Mouse (Mus musculus) c-Kit-positive CD71-positive TER-119-negative erythroid progenitor cells, embryonic 14.5 days (primary cell): ENCODE data around the gene Rbm4.
A peak's percentile ranks its signal among the peaks of the same experiment; 100 is the strongest.
"Not testable (repeated sequence)": the region's sequence is repeated elsewhere in the genome, so short reads cannot be mapped to it uniquely, and the experiment has no call there.

ENCODE experiments used
- DNase-seq: peaks from one replicate; pipeline ENCODE4 v3.0.0-alpha.2; 2013; ENCODE audit warnings: low read depth

Gene Rbm4

DNA sequence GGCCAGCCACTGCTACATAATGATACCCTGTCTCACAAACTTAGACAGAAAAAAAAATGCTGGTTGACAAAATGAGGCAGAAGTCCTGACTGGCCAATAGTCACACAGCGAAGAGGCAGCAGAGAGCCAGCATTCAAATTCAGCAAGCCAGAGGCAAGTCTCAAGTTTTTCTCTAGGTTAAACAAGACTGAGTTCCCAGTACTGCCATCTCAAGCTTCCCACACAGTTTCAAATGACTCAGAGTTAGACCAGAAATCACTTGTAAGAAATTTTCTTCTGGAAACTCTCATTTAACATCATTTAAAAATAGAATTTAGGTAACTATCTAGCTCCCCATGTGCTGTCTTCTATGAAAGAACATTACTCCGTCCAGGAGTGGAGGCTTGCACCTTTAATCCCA lies 4.1 kb upstream of the Rbm4 start:
- DNase-seq, result no peak

- no peak for DNase-seq
Measured at GRCm38 (mm10) chr19:4795929-4796328, 2.2 kb upstream of the Rbm4 start.

DNA sequence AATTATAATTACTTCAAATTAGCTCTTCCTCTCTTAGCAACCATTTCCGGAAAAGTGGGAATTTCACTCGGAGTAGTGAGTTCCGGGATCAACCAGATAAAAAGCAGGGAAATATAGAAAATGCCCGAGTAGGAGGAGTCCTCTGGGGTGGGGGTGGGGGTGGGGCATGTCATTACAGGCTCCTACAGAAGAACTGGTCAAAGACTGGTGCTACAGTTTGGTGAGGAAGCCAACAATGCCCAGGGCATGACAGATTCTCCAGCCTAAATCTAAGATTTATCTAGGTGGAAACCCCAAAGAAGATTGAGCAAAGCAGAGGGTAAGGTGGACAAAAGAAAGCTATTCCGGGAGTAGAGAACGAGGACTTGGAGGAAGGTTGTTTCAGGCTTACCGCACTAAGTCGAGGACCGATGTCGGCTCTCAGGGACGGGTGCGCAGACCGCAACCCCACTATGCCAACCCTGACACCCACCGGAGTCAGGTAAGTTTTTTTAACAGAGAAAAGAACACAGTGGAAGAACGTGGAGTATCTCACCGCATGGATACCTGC lies 345 bp downstream of the Rbm4 start:
- DNase-seq, result no peak

- no peak for DNase-seq
Measured at GRCm38 (mm10) chr19:4786313-4786712, 7.4 kb downstream of the Rbm4 start.

DNA sequence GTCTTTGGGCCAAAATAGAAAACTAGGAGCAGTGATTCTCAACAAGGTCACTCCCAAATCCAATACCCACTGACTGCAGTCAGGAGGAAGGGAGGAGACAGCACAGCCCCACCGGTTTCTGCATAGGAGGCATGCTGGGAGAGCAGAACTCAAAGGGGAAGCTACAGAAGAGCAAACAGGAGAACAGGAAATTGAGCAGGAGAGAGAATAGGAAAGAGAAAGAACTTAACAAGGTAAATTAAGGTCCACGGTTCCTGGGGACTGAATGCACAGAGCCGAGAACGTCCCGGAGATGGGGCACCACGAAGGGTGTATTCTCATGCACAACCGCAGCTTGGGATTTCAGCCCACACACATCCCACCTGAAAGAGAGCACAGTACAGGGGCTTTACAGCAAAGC lies 8.5 kb downstream of the Rbm4 start:
- DNase-seq, result no peak

GRCm38 (mm10) chr19:4782891-4783290 lies 10.8 kb downstream of the Rbm4 start:
- DNase-seq, result no peak

DNA sequence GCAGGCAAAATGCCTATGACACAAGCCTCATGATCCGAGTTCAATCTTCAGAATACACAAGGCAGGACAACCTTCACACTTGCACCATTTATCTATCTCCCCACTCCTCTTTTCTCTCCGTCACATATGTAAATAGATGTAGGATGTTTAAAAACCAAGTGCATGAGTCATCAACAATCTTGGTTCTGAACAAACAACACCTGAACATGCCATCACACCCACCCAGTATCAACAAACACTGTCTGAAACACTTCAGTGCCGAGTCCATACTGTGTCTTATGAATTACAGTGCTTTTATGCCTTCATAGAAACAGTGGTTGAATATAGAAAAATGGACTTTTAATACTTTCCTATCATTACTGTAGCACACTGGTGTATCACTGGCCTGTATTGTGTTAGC lies 20.9 kb downstream of the Rbm4 start:
- no peak for DNase-seq

GRCm38 (mm10) chr19:4767507-4768148 lies 26.1 kb downstream of the Rbm4 start:
- no peak for DNase-seq

GRCm38 (mm10) chr19:4762876-4763275 lies 30.8 kb downstream of the Rbm4 start:
- DNase-seq, result no peak

DNA sequence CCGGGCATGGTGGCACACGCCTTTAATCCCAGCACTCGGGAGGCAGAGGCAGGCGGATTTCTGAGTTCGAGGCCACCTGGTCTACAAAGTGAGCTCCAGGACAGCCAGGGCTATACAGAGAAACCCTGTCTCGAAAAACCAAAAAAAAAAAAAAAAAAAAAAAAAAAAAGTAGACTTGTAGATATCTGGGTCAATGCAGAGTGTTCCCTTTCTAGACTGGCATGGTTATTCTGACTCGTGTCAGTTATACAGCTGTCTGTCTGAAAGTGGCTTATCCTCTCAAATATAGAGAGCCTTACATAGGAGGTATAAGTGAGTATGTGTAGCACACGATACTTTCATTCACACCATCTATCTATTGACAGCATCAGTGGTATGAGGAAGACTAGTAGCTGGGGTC lies 33.2 kb downstream of the Rbm4 start:
- not testable (repeated sequence) for DNase-seq

DNA sequence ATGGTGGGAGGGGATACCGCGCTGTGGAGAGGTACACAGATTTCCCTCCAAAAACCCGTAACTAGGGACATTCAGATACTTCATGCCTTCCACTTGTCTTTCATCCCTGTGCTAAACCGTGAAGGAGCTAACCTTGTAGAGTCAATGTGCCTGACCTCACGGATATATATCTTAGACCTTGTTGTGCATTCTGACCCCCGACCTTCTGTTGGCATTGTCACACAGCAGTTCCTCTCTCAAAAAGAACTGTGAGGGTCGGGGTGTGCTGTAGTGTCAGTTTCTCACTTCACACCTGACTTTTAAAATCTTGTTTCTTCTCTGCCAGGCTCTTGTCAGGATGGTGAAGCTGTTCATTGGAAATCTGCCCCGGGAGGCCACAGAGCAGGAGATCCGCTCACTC lies 36.8 kb downstream of the Rbm4 start:
- DNase-seq, result no peak

- peak; percentile 89 for DNase-seq
Measured at GRCm38 (mm10) chr19:4756193-4756911, 37.3 kb downstream of the Rbm4 start, which contains the start of gene Rbm4b. Rbm4b (plus strand) TSS chr19:4756497.

- DNase-seq, result peak; percentile 83
Measured at GRCm38 (mm10) chr19:4755565-4756192, 38.0 kb downstream of the Rbm4 start.

DNA sequence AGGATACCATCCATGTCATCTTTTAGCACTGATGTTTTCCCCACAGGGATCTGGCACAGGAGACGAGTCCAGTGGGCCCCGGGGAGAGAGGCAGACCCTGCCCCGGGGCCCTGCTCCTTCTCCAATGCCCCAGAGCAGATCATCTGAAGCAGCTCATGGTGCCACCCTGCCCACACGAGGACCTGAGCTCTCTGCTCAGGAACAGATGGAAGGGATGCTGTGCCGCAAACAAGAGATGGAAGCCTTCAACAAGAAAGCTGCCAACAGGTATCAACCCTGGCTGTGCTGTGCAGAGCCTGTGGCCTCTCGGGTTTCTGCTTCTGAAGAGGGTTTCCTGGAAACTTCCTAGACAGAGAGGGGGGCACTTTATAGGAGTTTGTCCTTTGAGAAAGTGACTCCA lies 43.7 kb downstream of the Rbm4 start:
- no peak for DNase-seq

GRCm38 (mm10) chr19:4748493-4748892 lies 45.2 kb downstream of the Rbm4 start:
- DNase-seq, result no peak

- DNase-seq, result no peak
Measured at GRCm38 (mm10) chr19:4747631-4748312, 45.9 kb downstream of the Rbm4 start.

GRCm38 (mm10) chr19:4746611-4747010 lies 47.1 kb downstream of the Rbm4 start:
- DNase-seq, result no peak

- no peak for DNase-seq
Measured at GRCm38 (mm10) chr19:4745681-4746080, 48.0 kb downstream of the Rbm4 start.

GRCm38 (mm10) chr19:4745057-4745456 lies 48.6 kb downstream of the Rbm4 start:
- DNase-seq, result no peak

DNA sequence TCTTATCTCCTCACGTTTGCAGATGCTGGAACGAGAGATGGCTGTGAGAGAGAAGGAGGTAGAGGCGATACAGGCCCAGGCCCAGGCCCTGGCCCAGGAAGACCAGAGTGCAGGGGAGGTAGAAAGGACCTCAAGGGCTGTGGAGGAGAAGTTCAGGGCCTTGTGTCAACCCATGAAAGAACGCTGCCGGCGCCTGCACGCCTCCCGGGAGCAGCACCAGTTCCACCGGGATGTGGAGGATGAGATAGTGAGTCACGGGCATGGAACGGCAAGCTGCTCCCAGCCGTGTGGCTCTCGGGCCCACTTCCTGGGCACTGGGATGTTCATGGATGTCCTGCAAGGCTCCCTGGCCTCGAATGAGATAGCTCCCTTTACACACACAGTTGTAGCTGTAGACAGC lies 49.7 kb downstream of the Rbm4 start:
- no peak for DNase-seq

DNA sequence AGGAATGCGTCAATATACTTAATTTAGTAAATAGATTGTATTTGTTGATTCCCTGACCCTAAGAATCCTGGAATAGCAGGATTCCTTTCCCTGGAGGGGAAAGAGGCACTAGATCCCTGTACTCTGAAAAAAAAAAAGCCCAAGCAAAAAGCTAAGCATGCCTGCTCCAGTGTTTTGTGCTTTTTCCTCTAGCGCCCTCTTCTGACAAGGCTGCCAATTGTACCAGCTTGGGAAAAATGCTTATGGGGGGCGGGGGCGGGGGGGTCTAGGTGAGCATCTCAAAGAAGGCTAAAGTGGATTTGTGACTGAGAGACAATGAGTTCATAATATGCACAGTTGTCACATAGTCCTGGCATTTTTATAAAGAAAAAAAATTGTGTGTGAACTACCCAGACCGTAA lies 50.2 kb downstream of the Rbm4 start:
- no peak for DNase-seq

DNA sequence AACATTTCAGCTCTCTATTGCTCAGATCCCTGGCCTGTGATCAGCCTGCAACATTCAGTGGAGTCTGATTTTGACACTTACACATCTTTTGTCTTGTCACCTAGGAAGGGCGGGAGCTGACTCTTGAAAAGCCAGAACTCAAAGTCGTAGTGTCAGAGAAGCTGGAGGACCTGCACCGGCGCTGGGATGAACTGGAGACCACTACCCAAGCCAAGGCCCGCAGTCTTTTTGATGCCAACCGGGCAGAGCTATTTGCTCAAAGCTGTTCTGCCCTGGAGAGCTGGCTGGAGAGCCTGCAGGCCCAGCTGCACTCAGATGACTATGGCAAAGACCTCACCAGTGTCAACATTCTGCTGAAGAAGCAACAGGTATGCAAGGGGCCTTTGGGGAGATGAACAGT lies 51.5 kb downstream of the Rbm4 start:
- DNase-seq, result no peak

GRCm38 (mm10) chr19:4741482-4741881 lies 52.2 kb downstream of the Rbm4 start:
- DNase-seq, result no peak
